Mouse (Mus musculus) cerebellum, adult 11 months (tissue): Measurements from ENCODE around the gene Szt2.

ENCODE experiments used
- DNase-seq: peaks from one replicate; pipeline ENCODE4 v3.0.0; 2022

Szt2 gene

GRCm38 (mm10) chr4:118409142-118409900, at the start of gene Szt2, which contains the start of gene Med8:
TSS of gene Szt2 (minus strand) at chr4:118409273.
TSS of gene Med8 (plus strand) at chr4:118409337.
- DNase-seq, result peak; percentile 81

- DNase-seq, result no peak
Measured at GRCm38 (mm10) chr4:118457345-118457975, 48.4 kb upstream of the Szt2 start, which contains the start of gene Mpl. TSS of gene Mpl (minus strand) at chr4:118457513.

GRCm38 (mm10) chr4:118446415-118447153, 37.5 kb upstream of the Szt2 start:
- DNase-seq, result no peak

- no peak for DNase-seq
Measured at GRCm38 (mm10) chr4:118445781-118446414, 36.8 kb upstream of the Szt2 start.

- no peak for DNase-seq
Measured at GRCm38 (mm10) chr4:118445088-118445487, 36.0 kb upstream of the Szt2 start.

- no peak for DNase-seq
Measured at GRCm38 (mm10) chr4:118437829-118438253, 28.8 kb upstream of the Szt2 start.

GRCm38 (mm10) chr4:118436820-118437603, 27.9 kb upstream of the Szt2 start, which contains the start of gene Cdc20:
TSS of gene Cdc20 (minus strand) at chr4:118437352.
- peak; percentile 69 for DNase-seq

- no peak for DNase-seq
Measured at GRCm38 (mm10) chr4:118432332-118432731, 23.3 kb upstream of the Szt2 start.

GRCm38 (mm10) chr4:118429215-118429895, 20.3 kb upstream of the Szt2 start:
- DNase-seq, result no peak

- DNase-seq, result no peak
Measured at GRCm38 (mm10) chr4:118428531-118429214, 19.6 kb upstream of the Szt2 start.

GRCm38 (mm10) chr4:118427768-118428451, 18.8 kb upstream of the Szt2 start, which contains the start of gene Elovl1:
TSS of gene Elovl1 (plus strand) at chr4:118428093.
- DNase-seq, result peak; percentile 72

GRCm38 (mm10) chr4:118427415-118427767, 18.3 kb upstream of the Szt2 start:
- no peak for DNase-seq

GRCm38 (mm10) chr4:118425374-118425773, 16.3 kb upstream of the Szt2 start:
- no peak for DNase-seq

- no peak for DNase-seq
Measured at GRCm38 (mm10) chr4:118424541-118425160, 15.6 kb upstream of the Szt2 start.

GRCm38 (mm10) chr4:118421384-118421783, 12.3 kb upstream of the Szt2 start:
- no peak for DNase-seq

GRCm38 (mm10) chr4:118417112-118417797, 8.2 kb upstream of the Szt2 start:
- DNase-seq, result no peak

GRCm38 (mm10) chr4:118416329-118416728, 7.3 kb upstream of the Szt2 start:
- DNase-seq, result no peak

- DNase-seq, result no peak
Measured at GRCm38 (mm10) chr4:118415779-118416178, 6.7 kb upstream of the Szt2 start.

GRCm38 (mm10) chr4:118413553-118413952, 4.5 kb upstream of the Szt2 start:
- DNase-seq, result peak; percentile 28
